Mouse (Mus musculus): Measurements from ENCODE around the gene Gm3033. TPM values are rescaled to one million over a fixed set of nuclear protein-coding genes. Genes with fewer than 3 reads are reported as not detected.
"Not testable (repeated sequence)": the region's sequence is repeated elsewhere in the genome, so short reads cannot be mapped to it uniquely, and the experiment has no call there.

Gm3033 gene
- polyA plus RNA-seq (2015; fragmentation: Nextera tagmentation; extraction: Ambion mirVana), result 0.17 TPM in 1 of 2 replicates, not detected in the other

GRCm38 (mm10) chr14:3845945-3846344 lies at the start of gene Gm3033:
Gene Gm3033, plus strand, starts transcription at chr14:3846245.
- H3K27ac ChIP-seq; H3K27me3 ChIP-seq; H3K4me1 ChIP-seq; H3K36me3 ChIP-seq; H3K4me2 ChIP-seq (replicated peaks); H3K9me3 ChIP-seq; H3K9ac ChIP-seq; ATAC-seq (ENCODE audit: low FRiP score, low read depth); H3K4me3 ChIP-seq: not testable (repeated sequence)
- WGBS, result no CpG with 5 or more reads among the region's 2 CpGs

- not testable (repeated sequence) for H3K27me3 ChIP-seq; H3K4me3 ChIP-seq; H3K9ac ChIP-seq; ATAC-seq (ENCODE audit: low FRiP score, low read depth); H3K4me1 ChIP-seq; H3K9me3 ChIP-seq; H3K36me3 ChIP-seq; H3K27ac ChIP-seq; H3K4me2 ChIP-seq (replicated peaks)
- no CpG with 5 or more reads among the region's 31 CpGs for WGBS
Measured at GRCm38 (mm10) chr14:3809774-3810173, 36.3 kb upstream of the Gm3033 start, which contains the start of gene Gm3002. Gene Gm3002, plus strand, starts transcription at chr14:3810074.

DNA sequence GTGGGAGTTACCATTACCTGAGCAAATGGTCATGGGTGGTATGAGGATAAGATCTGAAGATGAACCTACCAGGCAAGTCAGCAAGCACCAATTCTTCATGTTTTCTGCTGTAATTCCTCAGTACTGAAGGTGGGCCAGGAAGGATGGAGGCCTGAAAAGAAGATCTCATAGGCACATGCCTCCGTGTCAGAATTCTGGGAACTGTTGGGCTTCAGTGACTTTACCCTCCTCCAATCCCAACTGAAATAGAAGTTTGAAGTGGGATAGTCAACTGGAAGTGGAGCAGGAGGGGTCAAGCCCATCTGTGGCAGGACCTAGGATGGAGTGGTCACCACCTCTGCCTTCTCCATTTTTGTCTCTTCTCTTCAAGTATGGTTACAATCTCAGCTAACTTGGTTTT lies 37.8 kb downstream of the Gm3033 start, which contains the start of gene Gm2916:
Gene Gm2916, plus strand, starts transcription at position 301 of the 400 bp plus-strand sequence.
- H3K36me3 ChIP-seq; H3K27me3 ChIP-seq; H3K4me1 ChIP-seq; H3K9ac ChIP-seq; H3K4me2 ChIP-seq (replicated peaks); H3K4me3 ChIP-seq; H3K27ac ChIP-seq; H3K9me3 ChIP-seq; ATAC-seq (ENCODE audit: low FRiP score, low read depth): not testable (repeated sequence)
- WGBS, result no CpG with 5 or more reads among the region's 1 CpGs

Other genes starting within 250 kb of the Gm3033 start
- not detected in 2 replicates for gene Gm3012, start 211.7 kb upstream of the Gm3033 start, polyA plus RNA-seq (2015; fragmentation: Nextera tagmentation; extraction: Ambion mirVana)
- 0.86 and 1.3 TPM in 2 replicates for gene Gm3020, start 194.2 kb upstream of the Gm3033 start, polyA plus RNA-seq (2015; fragmentation: Nextera tagmentation; extraction: Ambion mirVana)
- not detected in 2 replicates for gene Gm3043, start 157.5 kb upstream of the Gm3033 start, polyA plus RNA-seq (2015; fragmentation: Nextera tagmentation; extraction: Ambion mirVana)
- 0.63 TPM in 1 of 2 replicates, not detected in the other for gene Gm3002, start 36.2 kb upstream of the Gm3033 start, polyA plus RNA-seq (2015; fragmentation: Nextera tagmentation; extraction: Ambion mirVana)
- not detected in 2 replicates for gene Gm2916, start 37.9 kb downstream of the Gm3033 start, polyA plus RNA-seq (2015; fragmentation: Nextera tagmentation; extraction: Ambion mirVana)
- gene Gm3029, start 85.5 kb downstream of the Gm3033 start, polyA plus RNA-seq (2015; fragmentation: Nextera tagmentation; extraction: Ambion mirVana), result not detected in 2 replicates
- gene Gm3095, start 117.3 kb downstream of the Gm3033 start, polyA plus RNA-seq (2015; fragmentation: Nextera tagmentation; extraction: Ambion mirVana), result not detected in 2 replicates
- not detected in 2 replicates for gene Gm3099, start 152.1 kb downstream of the Gm3033 start, polyA plus RNA-seq (2015; fragmentation: Nextera tagmentation; extraction: Ambion mirVana)
- gene Gm5796, start 177.7 kb downstream of the Gm3033 start, polyA plus RNA-seq (2015; fragmentation: Nextera tagmentation; extraction: Ambion mirVana), result 0.19 and 0.28 TPM in 2 replicates
- not detected in 2 replicates for gene Gm3115, start 237.9 kb downstream of the Gm3033 start, polyA plus RNA-seq (2015; fragmentation: Nextera tagmentation; extraction: Ambion mirVana)